Mouse (Mus musculus) bone marrow macrophage, adult 2 months (primary cell): ENCODE data around the gene Mbd4. TPM values are rescaled to one million over a fixed set of nuclear protein-coding genes. Genes with fewer than 3 reads are reported as not detected.
A peak's percentile ranks its signal among the peaks of the same experiment; 100 is the strongest.

Experiments
- H3K27ac ChIP-seq: 2 replicates; pipeline ENCODE4 v1.5.1; 2012; ENCODE audit warnings: low read depth, low read length; ENCODE audit not compliant: insufficient read depth
- H3K4me1 ChIP-seq: 2 replicates; pipeline ENCODE4 v1.6.1; 2012; ENCODE audit warnings: low read length; ENCODE audit not compliant: control insufficient read depth, insufficient read depth
- H3K4me3 ChIP-seq: 2 replicates; pipeline ENCODE4 v1.5.1; 2012; ENCODE audit warnings: mild to moderate bottlenecking, low read length, moderate library complexity; ENCODE audit not compliant: insufficient read depth
- CTCF ChIP-seq: IDR thresholded peaks from 2 replicates; pipeline ENCODE4 v1.5.1; 2012; ENCODE audit warnings: low read depth, mild to moderate bottlenecking, low read length, moderate library complexity
- POLR2A ChIP-seq: IDR thresholded peaks from 2 replicates; pipeline ENCODE4 v1.6.1; 2012; ENCODE audit warnings: mild to moderate bottlenecking, low read depth, low read length, borderline replicate concordance
- polyA plus RNA-seq: library from polyadenylated mRNA; stranded (reverse); fragments of >200 nt; gene quantifications from 2 replicates; pipeline ENCODE4 v1.2.4, GENCODE M21; 2012; ENCODE audit not compliant: missing spikeins, insufficient read depth, insufficient read length

The Mbd4 gene
- polyA plus RNA-seq, 1 experiment, result 12.0 TPM

DNA sequence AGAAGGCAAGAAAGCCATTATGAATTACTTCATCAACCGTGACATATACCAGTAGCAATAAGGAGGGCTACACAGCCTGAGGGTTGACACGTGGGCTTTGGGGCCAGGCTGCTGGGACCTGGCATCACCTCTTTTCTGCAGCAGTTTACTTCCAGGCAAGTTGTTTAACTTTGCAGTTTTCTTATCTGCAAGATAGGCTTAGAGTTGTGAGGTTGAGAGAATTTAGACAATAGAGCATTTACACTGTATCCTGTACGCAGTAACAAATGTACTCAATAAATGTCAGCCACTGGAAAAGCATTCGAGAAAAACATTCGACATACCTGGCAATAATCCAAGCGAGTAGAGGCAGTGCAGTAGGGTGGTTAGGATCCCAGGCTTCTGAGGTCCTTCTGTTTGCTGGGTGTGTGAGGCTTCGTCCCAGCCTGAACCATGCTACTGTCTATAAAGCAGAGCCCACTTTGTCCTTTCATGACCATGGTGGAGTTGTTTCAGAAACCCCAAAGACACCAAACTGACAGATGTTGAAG is 6.9 kb upstream of the Mbd4 start:
- Histone ChIP-seq H3K27ac (no peak overlapping the region), H3K4me1 (peaks cover 2% of the 10 kb centered on the region; the same call in 1 of the 2 replicates), H3K4me3 (no peak overlapping the region)
- TF ChIP-seq POLR2A (no peak), CTCF (no peak)

DNA sequence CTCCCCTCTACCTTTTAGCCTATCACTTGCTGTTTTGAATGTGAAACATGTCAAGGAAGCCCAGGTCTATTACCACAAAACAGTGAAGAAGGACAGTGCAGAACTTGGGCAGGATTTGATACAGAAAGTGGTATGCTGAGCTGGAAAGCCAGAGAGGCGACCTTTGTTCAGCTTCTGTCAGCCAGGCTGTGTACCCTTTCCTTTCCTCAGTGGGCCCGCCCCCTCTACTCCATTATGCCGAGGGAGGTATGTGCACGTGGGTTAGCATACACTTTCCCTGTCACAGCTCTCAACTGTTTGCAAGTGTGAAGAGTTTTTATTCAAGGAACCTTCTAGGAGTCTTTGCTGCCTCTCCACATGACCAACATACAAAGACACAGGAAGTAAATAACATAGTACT is 6.1 kb upstream of the Mbd4 start:
- Histone ChIP-seq H3K27ac (no peak overlapping the region), H3K4me3 (no peak overlapping the region), H3K4me1 (peaks cover 2% of the 10 kb centered on the region; the same call in 1 of the 2 replicates)
- TF ChIP-seq POLR2A (no peak), CTCF (no peak)

DNA sequence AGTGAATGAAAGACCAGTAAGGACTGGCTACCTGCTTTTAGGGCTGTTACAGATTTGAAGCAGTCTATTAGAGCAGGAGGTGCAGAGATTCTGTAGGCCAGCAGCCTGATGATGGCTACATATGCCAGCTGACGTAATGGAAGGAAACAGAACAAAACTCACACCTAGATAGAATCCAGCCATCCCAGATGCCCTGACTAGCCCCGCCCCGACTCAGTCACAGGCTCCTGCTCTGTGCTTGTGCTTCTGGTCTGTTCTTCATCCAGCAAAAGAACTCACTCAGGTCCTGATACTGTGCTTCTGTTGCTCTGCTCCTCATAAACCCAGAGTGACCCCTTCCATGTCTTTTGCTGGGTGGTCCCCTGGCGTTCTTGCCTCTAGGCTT is 3.2 kb upstream of the Mbd4 start:
- TF ChIP-seq CTCF, result no peak
- TF ChIP-seq POLR2A, result no peak
- Histone ChIP-seq H3K27ac (no peak overlapping the region), H3K4me3 (no peak overlapping the region), H3K4me1 (peaks cover 2% of the 10 kb centered on the region; the same call in 1 of the 2 replicates)

DNA sequence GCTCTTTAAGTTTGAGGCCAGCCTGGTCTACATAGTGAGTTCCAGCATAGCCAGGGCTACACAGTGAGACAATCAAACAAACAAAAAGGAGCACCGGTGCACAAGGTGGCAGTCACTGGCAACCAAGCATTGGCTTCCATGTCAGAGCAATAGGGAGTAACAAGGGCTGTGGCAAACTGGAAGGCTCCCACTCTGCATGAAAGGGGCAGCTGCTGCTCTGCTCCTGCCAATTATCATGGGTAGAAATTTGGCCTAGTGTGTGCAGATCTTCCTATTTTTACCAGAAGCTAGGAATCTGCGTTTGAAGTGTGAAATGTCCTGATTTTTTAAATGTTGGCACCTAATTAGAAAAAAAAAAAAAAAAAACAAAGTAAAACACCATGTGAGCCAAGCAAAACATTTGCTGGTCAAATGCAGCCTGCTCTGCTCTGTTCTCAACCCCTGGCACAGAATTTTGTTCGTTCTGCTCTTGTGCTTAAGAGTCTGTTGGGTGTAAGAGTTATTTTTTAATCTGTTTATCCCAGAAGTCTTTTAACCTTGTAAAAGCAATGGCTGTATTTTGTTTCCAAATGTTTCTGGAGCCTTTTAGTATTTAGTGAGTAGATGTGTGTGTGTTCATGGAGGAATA is 2.7 kb upstream of the Mbd4 start:
- H3K27ac ChIP-seq, result no peak overlapping the region
- peaks cover 2% of the 10 kb centered on the region; the same call in 1 of the 2 replicates for H3K4me1 ChIP-seq
- TF ChIP-seq POLR2A (no peak), CTCF (no peak)
- no peak overlapping the region for H3K4me3 ChIP-seq

DNA sequence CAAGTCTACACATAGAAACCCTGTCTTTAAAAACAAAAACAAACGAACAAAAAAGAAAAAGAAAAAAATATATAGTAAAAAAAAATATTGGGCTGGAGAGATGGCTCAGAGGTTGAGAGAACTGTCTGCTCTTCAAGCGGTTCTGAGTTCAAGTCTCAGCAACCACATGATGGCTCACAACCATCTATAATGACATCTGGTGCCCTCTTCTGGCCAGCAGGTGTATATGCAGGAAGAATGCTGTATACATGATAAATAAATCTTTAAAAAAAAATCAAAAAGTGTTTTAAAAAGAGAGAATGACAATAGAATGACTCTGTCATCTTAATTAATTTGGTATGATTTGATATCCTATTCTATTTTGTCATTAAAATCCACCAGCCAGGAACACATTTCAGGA is 1.3 kb upstream of the Mbd4 start:
- Histone ChIP-seq H3K4me1 (peaks cover 2% of the 10 kb centered on the region; the same call in 1 of the 2 replicates), H3K27ac (no peak overlapping the region), H3K4me3 (no peak overlapping the region)
- TF ChIP-seq CTCF, result no peak; the same call in 1 of the 2 replicates
- no peak for TF ChIP-seq POLR2A

DNA sequence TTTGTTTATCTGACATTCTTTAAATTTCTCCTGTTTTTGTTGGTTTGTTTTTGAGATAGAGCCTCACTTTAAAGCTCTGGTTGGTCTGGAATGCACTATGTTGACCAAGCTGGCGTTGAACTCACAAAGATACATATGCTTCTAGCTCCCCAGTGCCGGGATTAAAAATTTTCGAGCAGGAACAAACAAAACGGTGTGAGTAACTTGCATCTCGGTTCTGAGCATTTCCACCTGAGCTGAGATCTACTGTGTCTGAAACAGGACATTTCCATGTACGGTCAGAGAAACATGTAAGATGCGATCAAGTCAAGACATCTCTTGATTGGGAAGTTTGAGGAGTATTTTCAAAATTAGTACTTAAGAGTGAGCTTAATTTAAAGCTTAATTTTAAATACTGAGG is 814 bp upstream of the Mbd4 start:
- H3K4me1 ChIP-seq, result no peaks in the 10 kb centered on the region
- H3K27ac ChIP-seq, result 0 out of 2 replicates have a peak overlapping the region, but pooled peaks have one; percentile 8
- TF ChIP-seq CTCF (no peak), POLR2A (no peak)
- peak overlapping the region; percentile 73 for H3K4me3 ChIP-seq

DNA sequence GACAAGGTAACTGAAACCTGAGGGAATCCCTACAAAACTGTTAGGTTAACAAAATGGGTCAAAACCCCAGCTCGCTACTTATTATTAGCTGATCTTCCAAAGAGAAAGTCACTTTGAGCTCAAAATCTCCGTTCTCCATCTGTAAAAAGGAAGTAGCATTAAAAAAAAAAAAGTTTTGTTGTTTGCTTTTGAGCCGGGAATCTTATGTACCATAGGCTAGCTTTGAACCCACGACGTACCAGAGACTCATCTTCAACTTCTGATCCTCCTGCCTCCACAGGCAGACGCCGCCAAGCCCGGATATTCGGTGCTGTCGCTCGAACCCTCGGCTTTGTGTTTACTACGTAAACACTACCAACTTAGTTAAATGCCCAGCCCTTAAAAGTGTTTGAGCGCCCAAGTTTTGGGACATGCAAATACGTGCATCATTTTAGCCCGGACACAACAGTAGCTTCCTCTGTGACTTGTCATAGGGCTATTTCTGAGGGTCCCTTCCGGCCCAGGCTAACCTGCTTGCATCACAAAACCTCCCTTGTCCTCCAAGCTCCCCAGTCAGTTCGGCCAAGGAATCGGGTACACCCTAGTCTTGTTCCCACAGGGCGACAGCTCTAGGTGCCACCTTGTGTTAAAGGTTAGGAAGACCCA is 603 bp downstream of the Mbd4 start:
- Histone ChIP-seq H3K4me1 (no peaks in the 10 kb centered on the region; the same call in 1 of the 2 replicates), H3K27ac (peak overlapping the region; percentile 53), H3K4me3 (peak overlapping the region; percentile 76)
- TF ChIP-seq CTCF, result 0 out of 2 replicates have a peak, but pooled peaks have one; percentile 4
- no peak for TF ChIP-seq POLR2A

DNA sequence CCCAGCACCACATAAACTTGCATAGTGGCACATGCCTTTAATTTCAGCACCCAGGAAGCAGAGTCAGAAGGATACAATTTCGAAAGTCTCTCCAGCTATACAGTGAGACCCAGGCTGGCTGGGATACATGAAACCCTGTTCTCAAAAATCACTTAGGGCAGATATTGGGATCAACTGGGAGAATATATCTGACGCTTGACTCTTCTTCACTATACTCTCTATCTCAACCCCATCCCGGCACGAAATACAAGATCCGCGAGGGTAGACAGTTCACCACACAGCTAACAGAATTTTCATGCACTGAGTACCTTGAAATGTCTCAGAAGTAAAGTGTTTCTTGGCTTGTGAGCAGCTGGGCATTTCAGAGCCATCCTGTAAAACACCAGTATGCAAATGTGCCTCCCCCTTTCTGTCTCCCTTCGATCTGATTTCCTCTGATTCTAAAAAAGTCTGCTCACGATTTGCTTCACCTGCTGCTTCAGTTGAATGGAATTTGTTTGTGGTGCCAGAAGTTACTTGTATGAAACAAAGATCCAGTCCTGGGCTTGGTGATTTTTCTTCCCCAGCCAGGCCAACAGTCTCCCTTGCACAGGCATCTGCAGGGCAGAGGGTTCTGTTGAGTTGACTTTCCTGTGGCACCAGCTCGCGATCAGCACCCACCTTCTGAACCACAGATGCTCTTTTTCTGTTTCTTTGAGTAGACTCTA is 4.4 kb downstream of the Mbd4 start:
- H3K4me1 ChIP-seq, result peaks cover 3% of the 10 kb centered on the region; the same call in 1 of the 2 replicates
- TF ChIP-seq POLR2A (no peak), CTCF (no peak)
- H3K4me3 ChIP-seq, result no peak overlapping the region
- no peak overlapping the region for H3K27ac ChIP-seq

DNA sequence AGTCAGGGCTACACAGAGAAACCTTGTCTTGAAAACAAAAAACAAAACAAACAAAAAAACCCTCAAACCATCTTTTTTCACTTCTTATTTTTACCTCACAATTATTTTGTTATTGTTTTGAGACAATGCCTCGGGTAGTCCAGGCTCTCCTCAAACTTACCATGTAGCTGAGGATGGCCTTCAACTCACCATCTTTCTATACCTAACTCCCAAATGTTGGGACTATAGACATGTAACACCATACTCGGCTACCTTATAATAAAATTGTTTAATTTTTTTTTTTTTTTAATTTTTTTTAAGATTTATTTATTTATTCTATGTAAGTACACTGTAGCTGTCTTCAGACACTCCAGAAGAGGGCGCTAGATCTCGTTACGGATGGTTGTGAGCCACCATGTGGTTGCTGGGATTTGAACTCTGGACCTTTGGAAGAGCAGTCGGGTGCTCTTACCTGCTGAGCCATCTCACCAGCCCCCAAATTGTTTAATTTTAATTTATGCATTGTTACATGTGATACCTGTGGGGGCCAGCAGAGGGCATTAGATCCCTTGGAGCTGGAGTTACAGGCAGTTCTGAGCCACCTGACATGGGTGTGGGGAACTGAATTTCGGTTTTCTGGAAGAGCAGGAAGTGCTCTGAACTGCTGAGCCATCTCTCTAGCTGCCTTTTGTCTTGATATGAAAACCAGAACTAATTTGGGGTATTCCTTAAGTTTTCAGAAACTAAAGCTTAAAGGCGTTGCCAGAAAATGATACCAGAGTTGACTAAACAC is 6.3 kb downstream of the Mbd4 start:
- H3K27ac ChIP-seq, result peak overlapping the region; percentile 67
- peak; percentile 73 for TF ChIP-seq CTCF
- TF ChIP-seq POLR2A, result no peak
- peaks cover 3% of the 10 kb centered on the region; the same call in 1 of the 2 replicates for H3K4me1 ChIP-seq
- H3K4me3 ChIP-seq, result no peak overlapping the region
